Mouse (Mus musculus): ENCODE data around the gene Olfr285.

Gene Olfr285

DNA sequence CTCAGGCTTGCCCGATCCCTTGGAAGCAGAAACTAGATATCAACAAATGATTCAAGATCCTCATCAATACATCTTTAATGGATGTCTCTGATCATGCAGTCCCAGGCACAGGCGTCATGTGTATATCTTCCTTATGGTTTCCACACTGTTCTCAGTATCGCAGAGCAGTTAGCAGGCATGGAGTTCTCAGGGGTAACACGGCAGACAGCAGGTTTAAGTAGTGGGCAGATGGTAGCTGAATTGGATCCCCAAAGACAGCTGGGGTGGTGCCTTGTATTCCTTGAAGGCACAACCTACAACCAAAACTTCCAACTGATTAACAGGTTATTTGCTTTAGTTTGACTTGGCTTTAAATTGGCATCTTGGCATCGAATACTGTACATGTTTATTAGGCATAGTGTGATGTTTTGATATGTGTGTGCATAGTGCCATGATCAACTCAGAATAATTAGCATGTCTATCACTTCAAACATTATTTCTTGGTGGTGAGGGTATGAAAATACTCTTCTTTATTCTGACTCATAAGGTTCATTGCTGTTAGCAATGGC, at the start of gene Olfr285:
Olfr285 (minus strand) TSS at position 177 of the 548 bp plus-strand sequence.
- no peak for DNase-seq

- no peak for DNase-seq
These were observed 23.7 kb upstream of the Olfr285 start, which contains the start of gene Olfr284 for GRCm38 (mm10) chr15:98340887-98341286. Gene Olfr284 (minus strand): TSS chr15:98340987.

DNA sequence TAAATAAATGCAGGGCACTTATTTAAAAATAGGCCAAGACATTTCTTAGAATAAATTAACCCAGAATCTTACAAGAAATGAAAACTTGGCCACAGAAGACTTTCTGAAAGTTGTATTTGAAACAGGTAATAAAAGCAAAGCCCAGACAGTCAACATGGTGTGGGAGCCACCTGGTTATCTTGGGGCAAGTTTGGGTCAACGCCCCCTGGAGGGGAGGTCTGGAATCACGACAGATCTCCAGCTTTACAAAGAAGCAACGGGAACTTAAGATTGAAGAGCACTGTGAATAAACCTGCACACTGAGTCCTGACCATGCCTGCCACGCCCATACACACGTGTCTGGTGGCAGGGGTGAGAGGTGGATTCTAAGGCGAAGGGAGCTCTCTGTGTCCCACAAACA, 1.4 kb downstream of the Olfr285 start:
- no peak for DNase-seq

GRCm38 (mm10) chr15:98295628-98296551, 21.3 kb downstream of the Olfr285 start, which contains the start of gene Zfp641:
Gene Zfp641 (minus strand): TSS chr15:98296161.
- DNase-seq, result peak; percentile 53

GRCm38 (mm10) chr15:98293651-98294050, 23.5 kb downstream of the Olfr285 start:
- no peak for DNase-seq

GRCm38 (mm10) chr15:98288566-98288965, 28.6 kb downstream of the Olfr285 start:
- DNase-seq, result no peak

GRCm38 (mm10) chr15:98286418-98286817, 30.7 kb downstream of the Olfr285 start:
- no peak for DNase-seq
